Mouse (Mus musculus): ENCODE measurements around the gene 1700028J19Rik. TPM values are rescaled to one million over a fixed set of nuclear protein-coding genes. Genes with fewer than 3 reads are reported as not detected.
"Not testable (repeated sequence)": the region's sequence is repeated elsewhere in the genome, so short reads cannot be mapped to it uniquely, and the experiment has no call there.

Gene 1700028J19Rik
- polyA plus RNA-seq, 1 experiment from 2014 or later: 1.0 TPM

- 85% methylated on average over 1 of the region's 1 CpGs for whole genome bisulfite sequencing
- H3K4me1 ChIP-seq (replicated peaks); H3K4me3 ChIP-seq; H3K9me3 ChIP-seq; H3K27ac ChIP-seq; H3K27me3 ChIP-seq (ENCODE audit: insufficient read depth, poor library complexity, severe bottlenecking); DNase-seq (ENCODE audit: low spot score); H3K36me3 ChIP-seq: not testable (repeated sequence)
These were observed 53.0 kb downstream of the 1700028J19Rik start for GRCm38 (mm10) chr7:44193466-44193865.

- H3K36me3 ChIP-seq, H3K27ac ChIP-seq: not testable (repeated sequence)
These were observed 58.6 kb downstream of the 1700028J19Rik start, which contains the start of gene Klk1b24 for GRCm38 (mm10) chr7:44187936-44188335. Gene Klk1b24 (plus strand): TSS chr7:44188236.

DNA sequence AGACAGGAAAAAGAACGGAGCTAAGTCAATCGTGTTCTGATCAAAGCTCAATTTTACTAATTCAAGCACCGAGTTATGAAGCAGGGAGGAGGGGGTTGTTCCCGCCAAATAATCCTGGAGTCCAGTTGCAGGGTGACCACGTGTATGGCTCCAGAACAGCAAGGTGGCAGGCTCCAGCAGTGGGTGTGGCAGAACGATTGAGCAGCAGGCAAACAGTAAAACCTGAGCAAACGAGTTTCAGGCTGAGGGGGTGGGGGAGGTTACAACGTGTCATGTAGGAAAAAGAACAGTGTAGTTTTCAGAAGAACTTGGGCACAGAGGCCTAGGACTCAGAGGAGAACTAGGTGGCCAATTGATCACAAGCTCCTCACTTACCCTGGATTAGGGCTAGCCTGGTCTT is 60.0 kb downstream of the 1700028J19Rik start:
- not testable (repeated sequence) for H3K27ac ChIP-seq; H3K4me3 ChIP-seq; H3K36me3 ChIP-seq; H3K4me1 ChIP-seq (replicated peaks); DNase-seq (ENCODE audit: low spot score); H3K9me3 ChIP-seq; H3K27me3 ChIP-seq (ENCODE audit: insufficient read depth, poor library complexity, severe bottlenecking)
- WGBS: 78% methylated on average over 8 of the region's 8 CpGs

More at GRCm38 (mm10) chr7:44187936-44188335, 58.6 kb downstream of the 1700028J19Rik start, which contains the start of gene Klk1b24:
- not testable (repeated sequence) for H3K4me1 ChIP-seq (replicated peaks); H3K4me3 ChIP-seq; H3K9me3 ChIP-seq; DNase-seq (ENCODE audit: low spot score); H3K27me3 ChIP-seq (ENCODE audit: insufficient read depth, poor library complexity, severe bottlenecking)

Other genes with a start within 250 kb of the 1700028J19Rik start
- gene Klk1b26, start 234.5 kb downstream of the 1700028J19Rik start, polyA plus RNA-seq (2016; fragmentation: Nextera tagmentation; extraction: Ambion mirVana): not detected in 2 replicates
- not detected in 2 replicates for gene Klk1b27, start 194.4 kb downstream of the 1700028J19Rik start, polyA plus RNA-seq (2016; fragmentation: Nextera tagmentation; extraction: Ambion mirVana)
- gene Klk1b21, start 144.4 kb downstream of the 1700028J19Rik start, polyA plus RNA-seq (2016; fragmentation: Nextera tagmentation; extraction: Ambion mirVana): not detected in 2 replicates
- not detected in 2 replicates for gene Klk1b22, start 134.0 kb downstream of the 1700028J19Rik start, polyA plus RNA-seq (2016; fragmentation: Nextera tagmentation; extraction: Ambion mirVana)
- gene Klk1b16, start 109.9 kb downstream of the 1700028J19Rik start, polyA plus RNA-seq (2016; fragmentation: Nextera tagmentation; extraction: Ambion mirVana): not detected in 2 replicates
- not detected in 2 replicates for gene Klk1b24, start 58.5 kb downstream of the 1700028J19Rik start, polyA plus RNA-seq (2016; fragmentation: Nextera tagmentation; extraction: Ambion mirVana)
- gene Klk1b3, start 48.5 kb downstream of the 1700028J19Rik start, polyA plus RNA-seq (2016; fragmentation: Nextera tagmentation; extraction: Ambion mirVana): not detected in 2 replicates
- not detected in 2 replicates for gene Klk1b4, start 39.3 kb downstream of the 1700028J19Rik start, polyA plus RNA-seq (2016; fragmentation: Nextera tagmentation; extraction: Ambion mirVana)
- not detected in 2 replicates for gene Klk1b5, start 30.8 kb downstream of the 1700028J19Rik start, polyA plus RNA-seq (2016; fragmentation: Nextera tagmentation; extraction: Ambion mirVana)
- gene Klk1, start 21.3 kb downstream of the 1700028J19Rik start, polyA plus RNA-seq (2016; fragmentation: Nextera tagmentation; extraction: Ambion mirVana): not detected in 2 replicates
- 0.10 TPM in 1 of 2 replicates, not detected in the other for gene Gm36864, start 10.5 kb downstream of the 1700028J19Rik start, polyA plus RNA-seq (2016; fragmentation: Nextera tagmentation; extraction: Ambion mirVana)
- gene 2410002F23Rik, start within 50 bp of the 1700028J19Rik start, polyA plus RNA-seq (2016; fragmentation: Nextera tagmentation; extraction: Ambion mirVana): 173 and 174 TPM in 2 replicates
- gene Acp4, start 10.7 kb upstream of the 1700028J19Rik start, polyA plus RNA-seq (2016; fragmentation: Nextera tagmentation; extraction: Ambion mirVana): 0.09 and 0.12 TPM in 2 replicates
- gene Gm15517, start 14.8 kb upstream of the 1700028J19Rik start, polyA plus RNA-seq (2016; fragmentation: Nextera tagmentation; extraction: Ambion mirVana): not detected in 2 replicates
- gene Clec11a, start 60.2 kb upstream of the 1700028J19Rik start, polyA plus RNA-seq (2016; fragmentation: Nextera tagmentation; extraction: Ambion mirVana): 1.8 and 2.1 TPM in 2 replicates
- gene Shank1, start 63.6 kb upstream of the 1700028J19Rik start, polyA plus RNA-seq (2016; fragmentation: Nextera tagmentation; extraction: Ambion mirVana): 1.2 and 4.6 TPM in 2 replicates
- gene Syt3, start 137.4 kb upstream of the 1700028J19Rik start, polyA plus RNA-seq (2016; fragmentation: Nextera tagmentation; extraction: Ambion mirVana): 2.7 and 3.0 TPM in 2 replicates
- 2.1 and 2.7 TPM in 2 replicates for gene 1700008O03Rik, start 139.1 kb upstream of the 1700028J19Rik start, polyA plus RNA-seq (2016; fragmentation: Nextera tagmentation; extraction: Ambion mirVana)
- gene Lrrc4b, start 182.3 kb upstream of the 1700028J19Rik start, polyA plus RNA-seq (2016; fragmentation: Nextera tagmentation; extraction: Ambion mirVana): 1.7 and 4.4 TPM in 2 replicates
- 0.78 and 1.8 TPM in 2 replicates for gene Aspdh, start 218.7 kb upstream of the 1700028J19Rik start, polyA plus RNA-seq (2016; fragmentation: Nextera tagmentation; extraction: Ambion mirVana)
- gene Josd2, start 221.3 kb upstream of the 1700028J19Rik start, polyA plus RNA-seq (2016; fragmentation: Nextera tagmentation; extraction: Ambion mirVana): 86.2 and 89.2 TPM in 2 replicates
- gene Emc10, start 249.8 kb upstream of the 1700028J19Rik start, polyA plus RNA-seq (2016; fragmentation: Nextera tagmentation; extraction: Ambion mirVana): 102 and 122 TPM in 2 replicates
- 17.1 and 20.5 TPM in 2 replicates for gene Fam71e1, start 249.9 kb upstream of the 1700028J19Rik start, polyA plus RNA-seq (2016; fragmentation: Nextera tagmentation; extraction: Ambion mirVana)

Measured in hindbrain, embryonic 10.5 days (tissue).